Mouse (Mus musculus) limb, embryonic 11.5 days (tissue): Measurements from ENCODE around the gene Nrd1. TPM values are rescaled to one million over a fixed set of nuclear protein-coding genes. Genes with fewer than 3 reads are reported as not detected.

Experiments
- ATAC-seq: fragments of 200-750 bp; cut with Nextera tagmentation; 2 replicates; pipeline ENCODE4 v1.8.0; 2017; ENCODE audit warnings: low read depth; ENCODE audit not compliant: insufficient number of reproducible peaks, low FRiP score, low TSS enrichment
- DNase-seq: peaks from one replicate; pipeline ENCODE4 v3.0.0-alpha.2; 2015; ENCODE audit warnings: low spot score
- H3K27ac ChIP-seq: fragments of 300-500 bp; sonication (generic); replicated peaks from 2 replicates; pipeline ENCODE4 v1.5.1; 2014; ENCODE audit warnings: low read depth, mild to moderate bottlenecking, low read length
- H3K27me3 ChIP-seq: fragments of 300-500 bp; sonication (generic); 2 replicates; pipeline ENCODE4 v1.6.1; 2014; ENCODE audit warnings: mild to moderate bottlenecking, low read length, mixed read lengths; ENCODE audit not compliant: control insufficient read depth, insufficient read depth
- H3K36me3 ChIP-seq: fragments of 300-500 bp; sonication (generic); 2 replicates; pipeline ENCODE4 v1.6.1; 2014; ENCODE audit warnings: mild to moderate bottlenecking, low read length, moderate library complexity, mixed read lengths; ENCODE audit not compliant: control insufficient read depth, insufficient read depth
- H3K4me1 ChIP-seq: fragments of 300-500 bp; sonication (generic); 2 replicates; pipeline ENCODE4 v1.6.1; 2014; ENCODE audit warnings: low read length, mixed read lengths; ENCODE audit not compliant: control insufficient read depth, insufficient read depth
- H3K4me2 ChIP-seq: fragments of 300-500 bp; sonication (generic); 2 replicates; pipeline ENCODE4 v1.6.1; 2014; ENCODE audit warnings: low read depth, mild to moderate bottlenecking, moderate library complexity; ENCODE audit not compliant: severe bottlenecking
- H3K4me3 ChIP-seq: fragments of 300-500 bp; sonication (generic); 2 replicates; pipeline ENCODE4 v1.5.1; 2014; ENCODE audit warnings: low read depth, low read length
- H3K9ac ChIP-seq: fragments of 300-500 bp; sonication (generic); 2 replicates; pipeline ENCODE4 v1.6.1; 2014; ENCODE audit warnings: mild to moderate bottlenecking, low read length
- H3K9me3 ChIP-seq: fragments of 300-500 bp; sonication (generic); 2 replicates; pipeline ENCODE4 v1.6.1; 2016; ENCODE audit warnings: low read length; ENCODE audit not compliant: control insufficient read depth
- WGBS: fragments of 180-500 bp; shearing (Covaris S2); extraction: QIAGEN DNeasy Blood & Tissue Kit; methylation state at CpG from one replicate; pipeline ENCODE4 v1.1.7; 2014; 5-methylcytosine and 5-hydroxymethylcytosine counted together
- polyA plus RNA-seq: library from polyadenylated mRNA; unstranded; fragments of >200 nt; fragmentation: Nextera tagmentation; extraction: Ambion mirVana; gene quantifications from 2 replicates; pipeline ENCODE4 v1.2.1, GENCODE M21; 2014

The Nrd1 gene
- polyA plus RNA-seq, 1 experiment from 2014 or later: 54.6 TPM

GRCm38 (mm10) chr4:109064941-109065340, 64.5 kb downstream of the Nrd1 start:
- 89% methylated on average over 6 of the region's 6 CpGs for WGBS
- no peak overlapping the region for H3K9ac ChIP-seq
- no peaks in the 10 kb centered on the region; the same call in 1 of the 2 replicates for H3K9me3 ChIP-seq
- H3K27ac ChIP-seq: no peak overlapping the region
- H3K36me3 ChIP-seq: peaks cover 26% of the 10 kb centered on the region
- no peak overlapping the region for H3K4me3 ChIP-seq
- H3K4me2 ChIP-seq: no peak overlapping the region
- no peaks in the 10 kb centered on the region for H3K4me1 ChIP-seq
- H3K27me3 ChIP-seq: no peaks in the 10 kb centered on the region
- ATAC-seq (no peak), DNase-seq (no peak)

GRCm38 (mm10) chr4:109065714-109066113, 65.3 kb downstream of the Nrd1 start:
- peaks cover 22% of the 10 kb centered on the region for H3K36me3 ChIP-seq
- H3K4me1 ChIP-seq: no peaks in the 10 kb centered on the region
- H3K4me2 ChIP-seq: no peak overlapping the region
- H3K27ac ChIP-seq: no peak overlapping the region
- no peak for DNase-seq
- WGBS: 89% methylated on average over 5 of the region's 5 CpGs
- H3K9ac ChIP-seq: no peak overlapping the region
- no peaks in the 10 kb centered on the region for H3K27me3 ChIP-seq
- H3K4me3 ChIP-seq: no peak overlapping the region
- ATAC-seq: no peak
- no peaks in the 10 kb centered on the region; the same call in 1 of the 2 replicates for H3K9me3 ChIP-seq

- no peak for DNase-seq
- Histone ChIP-seq H3K9me3 (no peaks in the 10 kb centered on the region; the same call in 1 of the 2 replicates), H3K36me3 (peaks cover 3% of the 10 kb centered on the region; the same call in 1 of the 2 replicates), H3K4me2 (no peak overlapping the region), H3K27ac (no peak overlapping the region), H3K9ac (no peak overlapping the region), H3K27me3 (no peaks in the 10 kb centered on the region), H3K4me3 (no peak overlapping the region), H3K4me1 (no peaks in the 10 kb centered on the region)
- no peak for ATAC-seq
- 84% methylated on average over 6 of the region's 6 CpGs for WGBS
These were observed 72.4 kb downstream of the Nrd1 start for GRCm38 (mm10) chr4:109072891-109073290.

GRCm38 (mm10) chr4:109073296-109073695, 72.8 kb downstream of the Nrd1 start:
- Histone ChIP-seq H3K4me2 (no peak overlapping the region), H3K4me3 (no peak overlapping the region), H3K9me3 (no peaks in the 10 kb centered on the region; the same call in 1 of the 2 replicates), H3K36me3 (peaks cover 3% of the 10 kb centered on the region; the same call in 1 of the 2 replicates), H3K27ac (no peak overlapping the region), H3K9ac (no peak overlapping the region), H3K4me1 (no peaks in the 10 kb centered on the region), H3K27me3 (no peaks in the 10 kb centered on the region)
- ATAC-seq (no peak), DNase-seq (no peak)
- 84% methylated on average over 3 of the region's 3 CpGs for WGBS

- H3K27me3 ChIP-seq: no peaks in the 10 kb centered on the region
- no peaks in the 10 kb centered on the region for H3K9me3 ChIP-seq
- H3K4me1 ChIP-seq: no peaks in the 10 kb centered on the region
- DNase-seq (no peak), ATAC-seq (no peak)
- H3K36me3 ChIP-seq: no peaks in the 10 kb centered on the region; the same call in 1 of the 2 replicates
- H3K4me2 ChIP-seq: no peak overlapping the region
- no peak overlapping the region for H3K4me3 ChIP-seq
- H3K9ac ChIP-seq: no peak overlapping the region
- no peak overlapping the region for H3K27ac ChIP-seq
- WGBS: 94% methylated on average over 7 of the region's 7 CpGs
These were observed 78.5 kb downstream of the Nrd1 start for GRCm38 (mm10) chr4:109078941-109079340.

- Histone ChIP-seq H3K27me3 (no peaks in the 10 kb centered on the region), H3K27ac (no peak overlapping the region), H3K4me3 (no peak overlapping the region), H3K4me1 (no peaks in the 10 kb centered on the region), H3K9ac (no peak overlapping the region), H3K4me2 (no peak overlapping the region), H3K9me3 (no peaks in the 10 kb centered on the region), H3K36me3 (no peaks in the 10 kb centered on the region; the same call in 1 of the 2 replicates)
- WGBS: 71% methylated on average over 3 of the region's 3 CpGs
- ATAC-seq: no peak
- no peak for DNase-seq
These were observed 79.2 kb downstream of the Nrd1 start for GRCm38 (mm10) chr4:109079676-109080075.

- 68% methylated on average over 5 of the region's 5 CpGs for WGBS
- H3K4me1 ChIP-seq: no peaks in the 10 kb centered on the region
- ATAC-seq (no peak), DNase-seq (no peak)
- H3K9ac ChIP-seq: no peak overlapping the region
- no peaks in the 10 kb centered on the region; the same call in 1 of the 2 replicates for H3K36me3 ChIP-seq
- H3K27me3 ChIP-seq: no peaks in the 10 kb centered on the region
- H3K9me3 ChIP-seq: no peaks in the 10 kb centered on the region
- H3K27ac ChIP-seq: no peak overlapping the region
- H3K4me2 ChIP-seq: no peak overlapping the region
- no peak overlapping the region for H3K4me3 ChIP-seq
These were observed 79.7 kb downstream of the Nrd1 start for GRCm38 (mm10) chr4:109080118-109080517.

- DNase-seq (no peak), ATAC-seq (no peak)
- Histone ChIP-seq H3K27ac (no peak overlapping the region), H3K4me1 (no peaks in the 10 kb centered on the region), H3K9me3 (no peaks in the 10 kb centered on the region), H3K9ac (no peak overlapping the region), H3K4me3 (no peak overlapping the region), H3K4me2 (no peak overlapping the region), H3K36me3 (no peaks in the 10 kb centered on the region), H3K27me3 (no peaks in the 10 kb centered on the region)
- 94% methylated on average over 5 of the region's 5 CpGs for WGBS
These were observed 88.7 kb downstream of the Nrd1 start for GRCm38 (mm10) chr4:109089171-109089570.

GRCm38 (mm10) chr4:109089999-109090398, 89.5 kb downstream of the Nrd1 start:
- Histone ChIP-seq H3K27me3 (no peaks in the 10 kb centered on the region), H3K9ac (no peak overlapping the region), H3K27ac (no peak overlapping the region), H3K36me3 (no peaks in the 10 kb centered on the region), H3K4me3 (no peak overlapping the region), H3K4me1 (no peaks in the 10 kb centered on the region), H3K4me2 (no peak overlapping the region), H3K9me3 (no peaks in the 10 kb centered on the region)
- 88% methylated on average over 6 of the region's 6 CpGs for WGBS
- DNase-seq (no peak), ATAC-seq (no peak)
